Mouse (Mus musculus) hindbrain, embryonic 11.5 days (tissue): ENCODE data around the gene Gm12166. TPM values are rescaled to one million over a fixed set of nuclear protein-coding genes. Genes with fewer than 3 reads are reported as not detected.
A peak's percentile ranks its signal among the peaks of the same experiment; 100 is the strongest.

Experiments used
- ATAC-seq: fragments of 200-750 bp; cut with Nextera tagmentation; 2 replicates; pipeline ENCODE4 v1.8.0; 2017; ENCODE audit warnings: mild to moderate bottlenecking, moderate TSS enrichment, moderate library complexity; ENCODE audit not compliant: low FRiP score
- DNase-seq: peaks from one replicate; pipeline ENCODE4 v3.0.0-alpha.2; 2015; ENCODE audit warnings: low spot score
- H3K27ac ChIP-seq: fragments of 300-500 bp; sonication (generic); 2 replicates; pipeline ENCODE4 v1.5.1; 2014; ENCODE audit warnings: mild to moderate bottlenecking, low read depth, low read length
- H3K27me3 ChIP-seq: fragments of 300-500 bp; sonication (generic); 2 replicates; pipeline ENCODE4 v1.6.1; 2014; ENCODE audit warnings: mild to moderate bottlenecking, low read length, moderate library complexity, mixed read lengths; ENCODE audit not compliant: control insufficient read depth, insufficient read depth
- H3K36me3 ChIP-seq: fragments of 300-500 bp; sonication (generic); 2 replicates; pipeline ENCODE4 v1.6.1; 2014; ENCODE audit warnings: mild to moderate bottlenecking, low read length, moderate library complexity, mixed read lengths; ENCODE audit not compliant: control insufficient read depth, insufficient read depth
- H3K4me1 ChIP-seq: fragments of 300-500 bp; sonication (generic); replicated peaks from 2 replicates; pipeline ENCODE4 v1.6.1; 2014; ENCODE audit warnings: low read length, mixed read lengths; ENCODE audit not compliant: control insufficient read depth, insufficient read depth
- H3K4me2 ChIP-seq: fragments of 300-500 bp; sonication (generic); replicated peaks from 2 replicates; pipeline ENCODE4 v1.6.1; 2014; ENCODE audit warnings: mild to moderate bottlenecking, low read depth, low read length
- H3K4me3 ChIP-seq: fragments of 300-500 bp; sonication (generic); 2 replicates; pipeline ENCODE4 v1.5.1; 2014; ENCODE audit warnings: low read depth, low read length
- H3K9ac ChIP-seq: fragments of 300-500 bp; sonication (generic); 2 replicates; pipeline ENCODE4 v1.6.1; 2014; ENCODE audit warnings: low read depth, low read length
- H3K9me3 ChIP-seq: fragments of 300-500 bp; sonication (generic); 2 replicates; pipeline ENCODE4 v1.6.1; 2016; ENCODE audit warnings: low read length; ENCODE audit not compliant: control insufficient read depth
- WGBS: fragments of 180-500 bp; shearing (Covaris S2); extraction: QIAGEN DNeasy Blood & Tissue Kit; methylation state at CpG from one replicate; pipeline ENCODE4 v1.1.7; 2014; 5-methylcytosine and 5-hydroxymethylcytosine counted together
- polyA plus RNA-seq: library from polyadenylated mRNA; unstranded; fragments of >200 nt; fragmentation: Nextera tagmentation; extraction: Ambion mirVana; gene quantifications from 2 replicates; pipeline ENCODE4 v1.2.1, GENCODE M21; 2014

Gm12166 gene
- polyA plus RNA-seq, 1 experiment from 2014 or later, result 4.1 TPM

- Histone ChIP-seq H3K9ac (no peak overlapping the region), H3K27ac (no peak overlapping the region), H3K9me3 (no peaks in the 10 kb centered on the region), H3K27me3 (no peaks in the 10 kb centered on the region), H3K4me2 (no peak overlapping the region), H3K4me3 (no peak overlapping the region), H3K4me1 (no peaks in the 10 kb centered on the region), H3K36me3 (no peaks in the 10 kb centered on the region)
- DNase-seq, result no peak
- ATAC-seq, result no peak
Measured at GRCm38 (mm10) chr11:46021850-46022249, 30.3 kb downstream of the Gm12166 start.

GRCm38 (mm10) chr11:46020246-46020645, 31.9 kb downstream of the Gm12166 start:
- DNase-seq (no peak), ATAC-seq (no peak)
- Histone ChIP-seq H3K9me3 (no peaks in the 10 kb centered on the region), H3K9ac (no peak overlapping the region), H3K4me2 (no peak overlapping the region), H3K4me3 (no peak overlapping the region), H3K4me1 (no peaks in the 10 kb centered on the region), H3K36me3 (no peaks in the 10 kb centered on the region), H3K27me3 (no peaks in the 10 kb centered on the region), H3K27ac (no peak overlapping the region)
- 70% methylated on average over 1 of the region's 1 CpGs for WGBS

GRCm38 (mm10) chr11:46016061-46016460, 36.1 kb downstream of the Gm12166 start:
- Histone ChIP-seq H3K9me3 (no peaks in the 10 kb centered on the region), H3K36me3 (no peaks in the 10 kb centered on the region), H3K27me3 (no peaks in the 10 kb centered on the region), H3K4me2 (no peak overlapping the region), H3K4me1 (no peaks in the 10 kb centered on the region), H3K4me3 (no peak overlapping the region), H3K27ac (no peak overlapping the region), H3K9ac (no peak overlapping the region)
- DNase-seq (peak; percentile 87), ATAC-seq (no peak)
- 26% methylated on average over 6 of the region's 6 CpGs for WGBS

Other genes with a start within 250 kb of the Gm12166 start
- gene Clint1, start 200.3 kb downstream of the Gm12166 start, polyA plus RNA-seq, result 52.1 and 64.0 TPM in 2 replicates
- gene Lsm11, start 107.4 kb downstream of the Gm12166 start, polyA plus RNA-seq, result 10.6 and 12.0 TPM in 2 replicates
- gene Thg1l, start 96.8 kb downstream of the Gm12166 start, polyA plus RNA-seq, result 13.1 and 15.7 TPM in 2 replicates
- gene Sox30, start 72.0 kb downstream of the Gm12166 start, polyA plus RNA-seq, result 0.15 and 0.25 TPM in 2 replicates
- gene Adam19, start 3.7 kb upstream of the Gm12166 start, polyA plus RNA-seq, result 9.4 and 9.6 TPM in 2 replicates
- gene Nipal4, start 114.2 kb upstream of the Gm12166 start, polyA plus RNA-seq, result 0.96 and 1.6 TPM in 2 replicates
- gene Fndc9, start 183.2 kb upstream of the Gm12166 start, polyA plus RNA-seq, result 0.68 and 1.0 TPM in 2 replicates